Mouse (Mus musculus) WW6 (cell line): ENCODE data around the gene Il31ra.

ENCODE experiments used
- DNase-seq: peaks from one replicate; pipeline ENCODE4 v3.0.0-alpha.2; 2013; ENCODE audit warnings: low read depth, low spot score

The Il31ra gene

GRCm38 (mm10) chr13:112560554-112561138 is 33.5 kb downstream of the Il31ra start:
- DNase-seq: no peak

DNA sequence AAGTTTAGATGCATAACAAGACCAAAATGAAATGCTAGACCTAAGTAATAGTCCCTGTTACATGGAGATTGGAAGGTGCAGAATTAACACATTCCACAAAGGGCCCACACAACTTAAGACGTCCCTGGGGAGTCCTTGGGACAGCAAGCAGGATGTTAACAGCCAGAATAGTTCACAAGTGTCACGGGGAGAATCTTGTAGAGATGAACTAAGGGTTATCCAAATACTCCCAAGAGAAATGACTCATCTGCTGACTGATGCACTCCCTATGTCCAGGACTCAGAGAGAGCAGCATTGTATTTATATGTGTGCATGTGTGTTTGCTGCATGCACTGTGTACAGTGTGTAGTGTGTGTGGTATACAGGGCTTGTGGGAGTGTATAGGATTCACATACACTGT is 37.7 kb downstream of the Il31ra start:
- DNase-seq: no peak

DNA sequence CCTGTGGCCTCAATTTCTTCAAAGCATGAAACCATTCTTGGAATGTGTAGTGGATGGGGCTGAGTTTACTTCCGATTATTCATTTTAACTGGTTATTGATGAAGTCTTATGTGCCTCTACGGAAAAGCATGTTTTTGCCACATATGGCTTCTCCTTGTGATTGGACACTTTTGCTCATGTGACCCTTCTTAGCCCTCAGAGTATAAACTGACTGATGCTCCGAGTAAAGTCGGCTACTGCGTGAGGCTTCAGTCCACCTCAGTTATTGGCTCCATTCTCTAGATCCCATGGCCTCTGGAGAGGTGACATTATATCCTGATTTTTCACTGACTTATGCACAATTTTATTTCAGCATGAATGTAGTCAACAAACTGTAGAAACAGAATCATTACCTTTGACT is 40.9 kb downstream of the Il31ra start:
- DNase-seq: no peak

DNA sequence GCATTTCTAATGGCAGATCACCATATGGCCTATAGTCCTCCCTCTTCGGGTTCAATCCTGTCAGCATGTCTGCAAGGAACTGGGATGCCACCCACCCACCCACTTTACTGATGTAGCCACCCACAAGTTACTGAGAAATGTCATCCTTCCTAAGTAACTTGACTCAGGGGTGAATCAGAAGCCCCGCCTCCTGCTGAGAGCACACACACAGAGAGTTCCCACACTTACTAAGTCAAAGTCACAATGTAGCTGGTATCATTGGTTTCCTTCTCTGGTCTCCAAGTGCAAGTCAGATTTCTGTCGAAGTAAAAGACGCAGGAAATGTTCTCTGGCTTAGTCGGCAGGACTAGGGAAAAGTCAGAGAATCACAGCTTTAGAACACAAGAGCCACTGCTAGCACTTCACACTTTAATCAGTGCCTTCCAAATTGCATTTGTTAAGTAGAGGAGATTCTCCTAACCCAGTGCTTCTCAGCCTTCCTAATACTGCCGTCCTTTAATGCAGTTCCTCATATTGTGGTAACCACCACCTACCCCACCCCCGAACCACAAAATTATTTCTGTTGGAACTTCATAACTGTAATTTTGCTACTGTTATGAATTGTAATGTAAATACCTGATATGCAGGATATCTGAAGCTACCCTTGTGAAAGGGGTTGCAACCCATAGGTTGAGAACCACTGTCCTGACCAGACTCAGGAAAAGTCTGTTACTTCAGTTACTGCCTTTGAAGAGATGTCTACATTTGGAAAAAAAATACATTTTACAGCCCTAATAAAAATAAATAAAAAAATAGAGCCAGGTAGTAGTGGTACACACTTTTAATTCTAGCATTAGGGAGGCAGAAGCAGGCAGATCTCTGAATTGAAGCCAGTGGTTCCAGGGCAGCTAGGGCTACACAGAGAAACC is 42.3 kb downstream of the Il31ra start:
- DNase-seq: no peak

GRCm38 (mm10) chr13:112541223-112541975 is 52.8 kb downstream of the Il31ra start:
- DNase-seq: no peak

DNA sequence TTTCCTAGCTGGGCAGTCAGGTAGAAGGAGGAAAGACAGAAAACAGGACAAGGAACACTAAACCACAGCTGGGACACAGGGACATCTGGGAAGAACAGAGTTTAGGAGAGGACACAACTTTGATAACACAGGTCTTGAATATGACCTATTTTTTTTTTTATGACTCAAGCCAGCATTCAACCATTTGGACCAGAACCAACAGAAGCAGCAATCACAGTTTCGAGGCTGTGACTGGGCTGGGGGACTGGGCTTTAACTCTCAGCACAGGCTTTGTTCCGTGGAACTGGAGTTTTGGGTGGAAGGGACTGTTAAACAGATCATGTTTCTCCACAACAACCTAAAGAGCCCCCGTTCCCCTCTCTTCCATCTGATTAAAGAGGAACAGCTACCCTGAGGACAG is 53.5 kb downstream of the Il31ra start:
- no peak for DNase-seq

- DNase-seq: no peak
Measured at GRCm38 (mm10) chr13:112537065-112537464, 57.1 kb downstream of the Il31ra start.

- DNase-seq: no peak
Measured at GRCm38 (mm10) chr13:112536611-112537010, 57.5 kb downstream of the Il31ra start.

GRCm38 (mm10) chr13:112533556-112533955 is 60.6 kb downstream of the Il31ra start:
- DNase-seq: no peak

- no peak for DNase-seq
Measured at GRCm38 (mm10) chr13:112532235-112532634, 61.9 kb downstream of the Il31ra start.

DNA sequence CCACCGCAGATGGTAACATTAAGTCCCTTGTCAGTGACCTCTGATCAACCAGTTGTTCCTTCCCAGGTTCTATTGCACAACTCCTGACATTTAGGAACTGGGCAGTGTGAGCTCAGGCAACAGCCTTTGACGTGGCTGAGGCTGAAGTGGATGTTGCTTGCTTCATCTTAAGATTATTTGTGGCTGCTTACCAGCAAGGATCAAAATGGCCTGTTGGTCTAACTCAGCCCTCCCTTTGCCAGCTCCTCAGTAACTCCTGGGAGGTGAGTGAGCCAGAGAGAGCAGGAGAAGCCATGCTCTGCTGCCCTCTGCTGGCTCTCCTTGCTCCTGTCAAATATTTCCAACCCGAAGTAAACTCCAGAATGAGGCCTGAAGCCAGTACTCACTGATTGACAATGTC is 64.3 kb downstream of the Il31ra start:
- DNase-seq: peak; percentile 34

DNA sequence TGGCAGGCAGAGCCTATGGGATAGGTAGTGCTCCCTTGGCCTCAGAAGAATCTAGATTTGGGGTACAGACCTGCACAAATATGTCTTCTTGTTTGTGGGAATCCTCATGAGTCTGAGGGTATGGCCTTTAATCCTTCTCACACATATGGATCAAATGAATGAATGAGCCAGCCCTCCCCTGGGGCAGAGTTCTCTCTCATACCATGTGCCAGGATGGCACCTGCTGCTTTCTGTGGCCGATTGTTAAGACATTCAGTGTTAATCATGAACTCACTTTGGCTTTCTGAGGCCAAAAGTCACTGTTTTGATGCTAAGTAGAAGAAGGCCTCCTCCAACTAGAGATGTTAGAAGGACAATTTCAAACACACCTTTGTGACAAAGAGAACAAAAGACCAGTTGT is 67.0 kb downstream of the Il31ra start:
- DNase-seq: no peak

- DNase-seq: no peak
Measured at GRCm38 (mm10) chr13:112523346-112523970, 70.7 kb downstream of the Il31ra start.

GRCm38 (mm10) chr13:112522896-112523295 is 71.3 kb downstream of the Il31ra start:
- no peak for DNase-seq

GRCm38 (mm10) chr13:112522261-112522660 is 71.9 kb downstream of the Il31ra start:
- DNase-seq: no peak

DNA sequence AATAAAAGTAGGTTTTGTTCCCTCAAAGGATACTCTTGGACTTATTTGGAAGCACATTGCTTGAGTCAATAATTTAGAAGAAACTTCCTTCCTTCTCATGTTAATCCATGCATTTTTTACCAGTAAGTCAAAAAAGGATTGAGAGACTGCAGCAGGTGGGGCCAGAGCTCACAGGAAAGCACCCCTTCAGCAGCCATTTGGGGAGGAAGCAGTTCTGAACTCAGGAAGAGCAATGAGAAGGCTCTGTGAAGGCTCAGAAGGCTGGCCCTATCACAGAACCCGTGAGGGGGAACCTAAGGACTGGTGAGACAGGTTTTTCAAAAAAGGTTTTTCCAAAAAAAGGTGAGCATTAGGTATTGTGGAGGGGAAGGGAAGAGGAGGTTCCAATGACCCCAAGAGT is 79.6 kb downstream of the Il31ra start:
- no peak for DNase-seq

DNA sequence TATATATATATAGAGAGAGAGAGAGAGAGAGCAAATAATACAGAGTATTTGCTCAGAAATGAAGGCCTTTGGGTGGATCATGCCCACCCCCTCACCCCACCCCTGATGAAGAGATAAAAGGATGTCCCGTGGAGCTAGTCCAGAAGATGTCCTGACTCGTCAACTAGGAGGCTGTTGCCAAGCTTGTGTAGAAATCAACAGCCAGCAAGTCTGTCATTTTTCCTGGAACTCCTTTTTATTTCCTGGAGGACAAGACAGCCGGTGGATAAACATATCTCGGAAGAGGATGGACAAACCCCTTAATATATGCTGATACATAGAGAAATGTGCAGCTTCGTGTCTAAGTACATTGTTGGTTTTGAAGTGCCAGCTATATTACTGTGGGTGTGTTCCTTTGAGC is 81.3 kb downstream of the Il31ra start:
- DNase-seq: no peak

GRCm38 (mm10) chr13:112511810-112512209 is 82.3 kb downstream of the Il31ra start:
- no peak for DNase-seq

GRCm38 (mm10) chr13:112511261-112511660 is 82.9 kb downstream of the Il31ra start:
- no peak for DNase-seq

DNA sequence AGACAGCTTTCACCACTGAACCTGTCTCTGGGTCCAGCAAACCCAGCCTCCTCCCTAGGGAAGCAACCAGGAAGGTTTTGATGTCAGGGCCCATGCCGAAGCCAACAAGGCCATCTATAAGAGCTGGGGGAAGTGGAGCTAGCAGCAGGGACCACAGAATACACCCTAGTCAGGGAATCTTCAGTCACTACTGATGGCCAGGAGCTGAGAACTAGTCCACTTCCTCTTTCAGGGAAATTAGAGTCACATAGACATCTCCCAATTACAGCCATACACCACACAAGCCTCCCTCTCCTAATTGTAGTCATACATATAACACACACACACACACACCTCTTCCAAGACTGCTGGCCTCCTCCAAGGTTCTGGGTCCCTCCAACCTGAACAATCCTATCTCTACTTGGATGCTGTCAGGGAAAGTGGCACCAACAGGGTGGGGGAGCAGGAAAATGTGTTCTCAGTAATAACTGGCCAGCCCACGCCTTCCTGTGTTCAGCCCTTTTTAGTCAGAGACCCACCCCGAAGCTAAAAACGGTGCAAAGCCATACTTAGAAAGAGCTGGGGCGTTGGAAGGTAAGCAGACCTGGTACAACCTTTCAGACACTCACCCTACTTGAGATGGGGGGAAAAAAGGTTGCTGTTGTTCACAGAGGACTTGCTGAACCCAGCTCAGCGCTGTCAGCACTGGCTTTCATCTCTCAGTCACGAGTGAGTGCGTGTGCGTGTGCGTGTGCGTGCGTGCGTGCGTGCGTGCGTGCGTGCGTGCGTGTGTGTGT is 83.5 kb downstream of the Il31ra start:
- DNase-seq: no peak

GRCm38 (mm10) chr13:112509465-112509864 is 84.7 kb downstream of the Il31ra start:
- DNase-seq: peak; percentile 20
